Mouse (Mus musculus) myocyte (in vitro differentiated cells): ENCODE results near the gene Xrcc1.

Experiments used
- MAX ChIP-seq: IDR thresholded peaks from one replicate; pipeline ENCODE4 v1.6.1; 2011; ENCODE audit warnings: low read depth, mild to moderate bottlenecking, control low read depth
- REST ChIP-seq: IDR thresholded peaks from one replicate; pipeline ENCODE4 v1.6.1; 2011; ENCODE audit warnings: mild to moderate bottlenecking, control low read depth, moderate library complexity; ENCODE audit not compliant: insufficient read depth, insufficient read length
- USF1 ChIP-seq: IDR thresholded peaks from one replicate; pipeline ENCODE4 v1.6.1; 2011; ENCODE audit warnings: low read depth, mild to moderate bottlenecking, control low read depth, moderate library complexity

GRCm38 (mm10) chr7:24539686-24540085 lies 6.4 kb upstream of the Xrcc1 start:
- no peak for TF ChIP-seq MAX
- no peak for TF ChIP-seq REST
- no peak for TF ChIP-seq USF1
